Mouse (Mus musculus) activated CD4-positive, CD25-positive, alpha-beta regulatory T cell (primary cell): ENCODE data around the gene Olfr1412. TPM values are rescaled to one million over a fixed set of nuclear protein-coding genes. Genes with fewer than 3 reads are reported as not detected.

Source experiments
- polyA plus RNA-seq, 2 experiments: library from polyadenylated mRNA; unstranded; fragments of 100-300 nt; shearing (Covaris generic); gene quantifications; one replicate each; pipeline ENCODE4 v1.2.1; 2017

Gene Olfr1412
- polyA plus RNA-seq, result under 1 TPM in 1 of 2 experiments, not detected in 1; 0.06 TPM

DNA sequence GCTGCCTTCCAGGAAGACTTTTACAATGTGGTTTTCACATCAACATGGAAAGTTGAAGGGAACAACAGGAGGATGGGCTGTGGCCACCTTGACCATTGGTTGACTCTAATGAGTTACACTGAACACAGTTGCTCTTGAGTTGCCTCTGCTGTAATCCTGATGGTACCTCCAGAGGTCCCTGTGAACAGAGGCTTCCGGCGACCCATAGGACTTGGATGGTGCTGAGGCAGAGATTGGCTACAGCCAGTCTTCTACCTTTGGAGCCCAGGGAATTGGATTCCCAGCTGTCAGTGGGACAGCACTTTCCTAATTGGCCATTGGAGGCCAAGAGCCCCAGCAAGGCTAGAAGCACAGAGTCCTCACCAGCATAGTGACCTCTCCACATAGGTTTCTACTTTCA is at the start of gene Olfr1412:
Gene Olfr1412 (plus strand): TSS at position 301 of the 400 bp plus-strand sequence.

DNA sequence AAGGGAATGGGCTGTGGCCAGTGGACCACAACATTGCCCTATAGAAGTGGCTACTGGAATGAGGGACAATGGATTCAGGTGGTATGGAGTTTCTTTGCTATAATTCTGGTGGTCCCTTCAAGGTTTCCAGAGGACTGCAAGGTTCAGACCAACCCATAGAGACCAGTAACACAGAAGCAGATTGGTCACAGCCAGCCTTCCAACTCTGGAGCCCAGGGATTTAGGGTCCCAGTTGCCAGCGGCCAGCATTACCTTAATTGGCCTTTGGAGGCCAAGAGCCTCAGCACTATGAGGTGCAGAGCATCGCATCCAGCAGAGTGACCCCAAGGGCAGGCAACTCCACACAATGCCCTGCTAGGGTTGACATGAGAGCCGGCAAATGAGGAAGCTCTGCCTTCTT is 14.6 kb upstream of the Olfr1412 start, which contains the start of gene Olfr1413:
Gene Olfr1413 (plus strand): TSS at position 301 of the 400 bp plus-strand sequence.

DNA sequence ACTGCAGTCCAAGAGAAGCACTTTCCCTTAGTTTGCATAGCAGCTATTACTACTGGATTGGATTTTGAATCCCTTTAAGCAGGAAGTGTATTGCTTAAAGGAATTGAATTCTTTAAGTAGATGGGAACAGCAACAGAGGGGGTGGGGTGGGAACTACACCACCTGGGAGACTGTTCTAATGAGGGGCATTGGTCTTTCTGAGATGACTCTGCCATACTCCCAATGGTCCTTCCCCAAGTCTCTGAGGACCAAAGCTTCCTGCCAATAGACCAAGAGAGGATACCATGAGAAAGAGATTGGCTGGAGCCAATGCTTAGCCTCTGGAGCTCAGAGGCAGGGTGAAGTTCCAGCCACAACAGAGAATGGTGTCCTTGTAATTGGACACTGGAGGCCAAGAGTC is 8.5 kb downstream of the Olfr1412 start, which contains the start of gene Olfr1411:
Gene Olfr1411 (plus strand): TSS at position 301 of the 400 bp plus-strand sequence.

DNA sequence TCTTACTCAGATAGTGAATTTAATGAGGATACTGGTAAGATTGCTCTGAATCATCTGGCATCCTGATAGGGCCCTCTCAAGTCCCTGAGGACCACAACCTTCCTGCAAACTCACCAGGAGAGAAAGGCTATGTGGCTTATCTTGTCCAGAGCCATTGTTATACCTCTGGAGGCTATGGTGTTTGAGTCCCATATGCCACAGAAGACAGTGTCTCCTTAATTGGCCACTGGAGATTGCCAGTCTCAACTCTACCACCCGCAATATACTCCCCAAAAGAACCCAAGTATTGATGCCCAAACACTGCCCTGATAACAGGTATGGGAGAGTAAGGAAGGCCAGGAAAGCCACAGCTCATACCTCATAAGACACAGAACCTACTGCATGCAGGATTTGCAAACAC is 19.9 kb downstream of the Olfr1412 start, which contains the start of gene Olfr1410:
Gene Olfr1410 (plus strand): TSS at position 301 of the 400 bp plus-strand sequence.

DNA sequence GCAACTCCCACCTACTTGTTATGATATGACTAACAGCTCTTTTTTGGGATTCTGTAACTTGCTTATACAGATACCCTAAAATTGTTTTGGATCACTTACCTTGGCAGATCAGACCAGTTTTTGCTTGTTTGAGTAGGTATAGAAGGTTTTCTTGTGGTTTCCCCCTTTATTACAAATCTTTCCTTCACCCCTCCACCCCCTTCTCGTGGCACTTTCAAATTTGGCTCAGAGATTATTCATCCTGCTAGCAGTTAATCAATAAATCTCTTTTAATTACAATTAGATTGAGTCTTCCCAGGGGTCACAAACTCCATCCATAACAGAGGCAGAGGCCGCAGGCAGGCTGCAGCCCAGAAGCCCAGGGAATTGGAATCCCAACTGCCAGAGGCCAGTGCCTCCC is 31.9 kb downstream of the Olfr1412 start, which contains the start of gene Olfr12:
Gene Olfr12 (plus strand): TSS at position 301 of the 400 bp plus-strand sequence.

Other genes with a start within 250 kb of the Olfr1412 start
- gene Ndufa10, start 111.9 kb upstream of the Olfr1412 start, polyA plus RNA-seq, result 100 to 1,000 TPM; 229 to 244 TPM
- gene Olfr1416, start 100.7 kb upstream of the Olfr1412 start, polyA plus RNA-seq, result not detected
- gene Olfr1415, start 89.7 kb upstream of the Olfr1412 start, polyA plus RNA-seq, result not detected
- 1 to 10 TPM in 1 of 2 experiments, not detected in 1; 1.5 TPM for gene Olfr1414, start 67.1 kb upstream of the Olfr1412 start, polyA plus RNA-seq
- gene Olfr1413, start 14.5 kb upstream of the Olfr1412 start, polyA plus RNA-seq, result under 1 TPM in 1 of 2 experiments, not detected in 1; 0.28 TPM
- gene Olfr1411, start 8.6 kb downstream of the Olfr1412 start, polyA plus RNA-seq, result under 1 TPM in 1 of 2 experiments, not detected in 1; 0.14 TPM
- gene Olfr1410, start 20.0 kb downstream of the Olfr1412 start, polyA plus RNA-seq, result not detected
- gene Olfr12, start 32.0 kb downstream of the Olfr1412 start, polyA plus RNA-seq, result not detected
- 100 to 1,000 TPM; 234 to 278 TPM for gene Cops9, start 56.2 kb downstream of the Olfr1412 start, polyA plus RNA-seq
- gene Otos, start 63.1 kb downstream of the Olfr1412 start, polyA plus RNA-seq, result 1 to 10 TPM in 1 of 2 experiments, under 1 TPM in 1; 0.99 to 2.5 TPM
- 1 to 10 TPM; 3.1 to 5.5 TPM for gene Gpc1, start 245.9 kb downstream of the Olfr1412 start, polyA plus RNA-seq